Mouse (Mus musculus): ENCODE data around the gene Chrm4. TPM values are rescaled to one million over a fixed set of nuclear protein-coding genes. Genes with fewer than 3 reads are reported as not detected.

Gene Chrm4
- polyA plus RNA-seq, 1 experiment from 2014 or later = not detected

DNA sequence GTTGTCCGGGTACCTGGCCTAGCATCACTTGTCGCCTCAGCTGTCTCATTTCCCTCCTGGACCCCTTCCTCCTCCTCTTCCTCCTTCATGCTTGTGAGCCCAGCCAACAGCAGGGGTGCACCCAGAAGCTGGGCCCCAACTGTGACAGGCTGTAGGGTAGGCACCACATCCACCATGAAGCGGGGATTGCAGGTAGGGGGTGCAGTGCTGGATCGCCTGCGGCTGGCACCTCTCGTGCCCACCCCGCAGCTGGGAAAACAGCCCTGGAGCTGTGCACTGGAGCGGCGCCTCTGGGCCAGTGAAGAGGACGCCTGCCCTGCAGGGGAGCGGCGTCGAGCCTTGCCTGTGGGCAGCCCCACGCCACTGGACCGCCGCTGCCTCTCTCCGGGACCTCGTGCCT is 18.4 kb downstream of the Chrm4 start, which contains the start of gene Gm9821:
Gm9821 (plus strand) TSS at position 221 of the 400 bp plus-strand sequence.
- Histone ChIP-seq H3K27ac (peak within 1 kb of the TSS; percentile 91), H3K4me3 (ENCODE audit: inconsistent target) (no peak within 1 kb of the TSS), H3K79me2 (ENCODE audit: inconsistent target) (peaks cover 96% of the 10 kb centered on the region), H3K36me3 (ENCODE audit: inconsistent target) (peaks cover 30% of the 10 kb centered on the region)
- 94% methylated on average over 18 of the region's 18 CpGs for WGBS (ENCODE audit: missing documents)

GRCm38 (mm10) chr2:91946836-91947235 is 19.8 kb downstream of the Chrm4 start:
- H3K36me3 ChIP-seq (ENCODE audit: inconsistent target) = peaks cover 20% of the 10 kb centered on the region; the same call in 1 of the 2 replicates

DNA sequence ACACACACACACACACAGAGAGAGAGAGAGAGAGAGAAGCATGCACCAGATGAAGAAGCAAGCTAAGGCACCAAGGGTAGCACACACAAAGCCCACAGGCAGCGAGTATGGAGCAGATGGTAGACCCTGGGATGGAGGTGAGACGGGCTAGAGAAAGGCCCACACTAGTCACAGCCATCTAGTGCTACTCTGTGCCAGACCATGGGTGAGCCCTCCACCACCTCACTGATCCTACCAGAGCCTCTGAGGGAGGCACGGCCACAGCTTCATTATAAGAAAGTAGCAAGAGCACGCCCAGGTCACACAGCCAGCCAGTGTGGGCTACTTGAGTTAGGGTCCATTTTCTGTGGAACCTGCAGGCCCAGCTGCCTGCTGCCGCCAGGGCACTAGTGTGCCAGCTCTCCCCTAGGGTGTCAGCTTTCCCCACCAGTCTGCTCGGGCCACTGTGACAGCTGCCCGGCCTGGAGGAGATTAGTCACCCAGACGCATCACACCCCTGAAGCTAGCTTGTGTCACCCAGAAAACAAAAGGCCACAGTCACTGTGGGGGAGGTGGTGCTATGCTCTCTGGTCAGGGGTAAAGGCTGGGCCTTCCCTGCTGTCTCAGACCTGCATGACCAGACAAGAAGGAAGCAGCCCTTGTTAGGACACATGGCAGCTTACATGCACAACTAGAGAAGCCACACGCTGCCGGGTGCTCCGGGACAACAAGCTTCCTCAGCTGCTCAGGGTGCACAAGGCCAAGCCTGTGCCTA is 20.5 kb downstream of the Chrm4 start:
- WGBS (ENCODE audit: missing documents) = 24% methylated on average over 11 of the region's 11 CpGs
- peaks cover 96% of the 10 kb centered on the region for H3K79me2 ChIP-seq (ENCODE audit: inconsistent target)
- peaks cover 14% of the 10 kb centered on the region; the same call in 1 of the 2 replicates for H3K36me3 ChIP-seq (ENCODE audit: inconsistent target)
- H3K4me3 ChIP-seq (ENCODE audit: inconsistent target) = peak overlapping the region; percentile 36
- H3K27ac ChIP-seq = peak overlapping the region; percentile 91

More at GRCm38 (mm10) chr2:91946836-91947235, 19.8 kb downstream of the Chrm4 start:
- Histone ChIP-seq H3K79me2 (ENCODE audit: inconsistent target) (peaks cover 96% of the 10 kb centered on the region), H3K4me3 (ENCODE audit: inconsistent target) (no peak overlapping the region), H3K27ac (peak overlapping the region; percentile 91)
- 54% methylated on average over 6 of the region's 6 CpGs for WGBS (ENCODE audit: missing documents)

- Histone ChIP-seq H3K79me2 (ENCODE audit: inconsistent target) (peaks cover 96% of the 10 kb centered on the region), H3K36me3 (ENCODE audit: inconsistent target) (peaks cover 9% of the 10 kb centered on the region; the same call in 1 of the 2 replicates), H3K4me3 (ENCODE audit: inconsistent target) (peak overlapping the region; percentile 36), H3K27ac (peak overlapping the region; percentile 91)
- 2% methylated on average over 4 of the region's 6 CpGs for WGBS (ENCODE audit: missing documents)
These were observed 21.1 kb downstream of the Chrm4 start for GRCm38 (mm10) chr2:91948151-91948509.

GRCm38 (mm10) chr2:91948792-91949241 is 21.8 kb downstream of the Chrm4 start:
- peaks cover 2% of the 10 kb centered on the region; the same call in 1 of the 2 replicates for H3K36me3 ChIP-seq (ENCODE audit: inconsistent target)
- peaks cover 96% of the 10 kb centered on the region for H3K79me2 ChIP-seq (ENCODE audit: inconsistent target)
- H3K27ac ChIP-seq = peak overlapping the region; percentile 91
- 21% methylated on average over 3 of the region's 3 CpGs for WGBS (ENCODE audit: missing documents)
- H3K4me3 ChIP-seq (ENCODE audit: inconsistent target) = peak overlapping the region; percentile 36

- no peaks in the 10 kb centered on the region for H3K36me3 ChIP-seq (ENCODE audit: inconsistent target)
- H3K79me2 ChIP-seq (ENCODE audit: inconsistent target) = peaks cover 96% of the 10 kb centered on the region
- peak overlapping the region; percentile 91 for H3K27ac ChIP-seq
- H3K4me3 ChIP-seq (ENCODE audit: inconsistent target) = peak overlapping the region; percentile 36
- WGBS (ENCODE audit: missing documents) = 6% methylated on average over 17 of the region's 17 CpGs
These were observed 22.6 kb downstream of the Chrm4 start for GRCm38 (mm10) chr2:91949411-91950274.

GRCm38 (mm10) chr2:91950275-91951085 is 23.4 kb downstream of the Chrm4 start:
- WGBS (ENCODE audit: missing documents) = under 1% methylated on average over 12 of the region's 15 CpGs
- Histone ChIP-seq H3K4me3 (ENCODE audit: inconsistent target) (peak overlapping the region; percentile 36), H3K27ac (peak overlapping the region; percentile 91), H3K79me2 (ENCODE audit: inconsistent target) (peaks cover 96% of the 10 kb centered on the region), H3K36me3 (ENCODE audit: inconsistent target) (no peaks in the 10 kb centered on the region)

DNA sequence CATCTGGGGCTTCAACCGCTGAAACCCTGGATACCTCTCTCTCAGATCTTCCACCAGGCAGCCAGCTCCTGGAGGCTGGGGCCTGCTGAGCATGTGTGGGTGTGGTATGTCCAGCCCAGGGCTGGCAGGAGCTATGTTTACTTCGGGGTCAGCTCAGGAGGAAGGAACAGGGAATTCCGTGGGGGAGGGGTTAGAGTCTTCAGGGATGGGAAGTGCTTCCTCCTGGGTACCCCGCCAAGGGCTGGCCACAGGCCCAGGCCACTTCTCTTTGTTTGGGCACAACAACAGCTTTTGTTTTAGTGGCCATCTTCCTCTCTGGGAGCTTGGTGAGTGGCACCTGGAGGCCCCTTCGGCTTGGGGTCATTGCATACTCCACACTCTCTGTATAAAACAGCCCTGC is 26.8 kb downstream of the Chrm4 start:
- H3K27ac ChIP-seq = peak overlapping the region; percentile 5; the same call in 1 of the 2 replicates
- no peak overlapping the region for H3K4me3 ChIP-seq (ENCODE audit: inconsistent target)
- H3K79me2 ChIP-seq (ENCODE audit: inconsistent target) = peaks cover 100% of the 10 kb centered on the region
- 32% methylated on average over 5 of the region's 5 CpGs for WGBS (ENCODE audit: missing documents)
- no peaks in the 10 kb centered on the region for H3K36me3 ChIP-seq (ENCODE audit: inconsistent target)

GRCm38 (mm10) chr2:91955121-91955591 is 28.1 kb downstream of the Chrm4 start:
- Histone ChIP-seq H3K36me3 (ENCODE audit: inconsistent target) (no peaks in the 10 kb centered on the region), H3K27ac (no peak overlapping the region)

GRCm38 (mm10) chr2:91955875-91956274 is 28.8 kb downstream of the Chrm4 start:
- Histone ChIP-seq H3K79me2 (ENCODE audit: inconsistent target) (peaks cover 100% of the 10 kb centered on the region), H3K4me3 (ENCODE audit: inconsistent target) (no peak overlapping the region), H3K36me3 (ENCODE audit: inconsistent target) (no peaks in the 10 kb centered on the region), H3K27ac (no peak overlapping the region)
- WGBS (ENCODE audit: missing documents) = 39% methylated on average over 6 of the region's 6 CpGs

More at GRCm38 (mm10) chr2:91955121-91955591, 28.1 kb downstream of the Chrm4 start:
- H3K79me2 ChIP-seq (ENCODE audit: inconsistent target) = peaks cover 100% of the 10 kb centered on the region
- no peak overlapping the region for H3K4me3 ChIP-seq (ENCODE audit: inconsistent target)
- WGBS (ENCODE audit: missing documents) = 96% methylated on average over 4 of the region's 4 CpGs

- Histone ChIP-seq H3K4me3 (ENCODE audit: inconsistent target) (no peak overlapping the region), H3K79me2 (ENCODE audit: inconsistent target) (peaks cover 100% of the 10 kb centered on the region), H3K27ac (no peak overlapping the region), H3K36me3 (ENCODE audit: inconsistent target) (no peaks in the 10 kb centered on the region)
- WGBS (ENCODE audit: missing documents) = 5% methylated on average over 4 of the region's 4 CpGs
These were observed 30.0 kb downstream of the Chrm4 start for GRCm38 (mm10) chr2:91957096-91957495.

- H3K27ac ChIP-seq = no peak overlapping the region
- H3K36me3 ChIP-seq (ENCODE audit: inconsistent target) = no peaks in the 10 kb centered on the region
- no peak overlapping the region for H3K4me3 ChIP-seq (ENCODE audit: inconsistent target)
- WGBS (ENCODE audit: missing documents) = 86% methylated on average over 8 of the region's 8 CpGs
- peaks cover 100% of the 10 kb centered on the region for H3K79me2 ChIP-seq (ENCODE audit: inconsistent target)
These were observed 31.0 kb downstream of the Chrm4 start for GRCm38 (mm10) chr2:91958049-91958448.

- peaks cover 95% of the 10 kb centered on the region for H3K79me2 ChIP-seq (ENCODE audit: inconsistent target)
- no peak overlapping the region for H3K27ac ChIP-seq
- no peaks in the 10 kb centered on the region for H3K36me3 ChIP-seq (ENCODE audit: inconsistent target)
- 44% methylated on average over 9 of the region's 10 CpGs for WGBS (ENCODE audit: missing documents)
- H3K4me3 ChIP-seq (ENCODE audit: inconsistent target) = no peak overlapping the region
These were observed 31.8 kb downstream of the Chrm4 start for GRCm38 (mm10) chr2:91958701-91959457.

Measured in macrophage (primary cell).